22 mouse cellular contexts compared by ENCODE assay signal in genomic region chr4:125428736-125429135, GRCm38 (mm10).
DNase-seq lines count a peak whose midpoint lies in the region; ATAC-seq lines count a peak whose summit lies in the region.
"Had no signal": no experiment of that assay in that cellular context is flagged by ENCODE, and none has a peak within 500 bp of the region (broad histone marks: within the 10 kb centered on the region; RNA-seq: fewer than 3 reads in every experiment).

No protein-coding gene starts in this region.

- peak; percentile 23; the same call in 1 of the 2 replicates for ATAC-seq in frontal cortex, adult (ENCODE audit: low TSS enrichment)
- ATAC-seq: forebrain, embryonic 14.5 days; hindbrain, postnatal 0 days; Patski had no signal

- DNase-seq in frontal cortex, postnatal 10 days (ENCODE audit: low spot score in 2 of 2), result no peak
- DNase-seq in left cerebral cortex, postnatal 36 days (ENCODE audit: low spot score in 2 of 2), result peak; percentile 10 to 14
- DNase-seq in left cerebral cortex, postnatal 4 days, result no peak
- peak; percentile 31 for DNase-seq in right cerebral cortex, postnatal 25 days
- no peak for DNase-seq in right cerebral cortex, adult 18-20 months
- peak; percentile 41 for DNase-seq in telencephalon, adult 2 months (ENCODE audit: low read depth, low spot score)
- DNase-seq in kidney, postnatal 36 days, result no peak
- DNase-seq: adrenal gland, postnatal 10 days; adrenal gland, postnatal 36 days; B cell, adult 2 months; cerebellum, adult 11 months; cerebellum, adult 2 months; cerebellum, adult 9-11 months; cerebellum, postnatal 25 days; gastrocnemius, postnatal 25 days; heart, adult 18-20 months; heart, postnatal 14 days; heart, postnatal 4 days had no signal

- intact Hi-C loops in left cerebral cortex, postnatal 36 days (cut with DNase I), result no loop called here
- intact Hi-C loops in left cerebral cortex, postnatal 4 days (cut with DNase I), result no loop called here

Comparison
In these comparisons a context has a peak if more than half of its experiments do, and no peak if none do; other contexts are left out.
1. DNase-seq: peak in left cerebral cortex, postnatal 36 days (2 of 2), right cerebral cortex, postnatal 25 days (single experiment) and telencephalon, adult 2 months (single experiment); none in frontal cortex, postnatal 10 days (0 of 2), left cerebral cortex, postnatal 4 days (single experiment), right cerebral cortex, adult 18-20 months (single experiment) and kidney, postnatal 36 days (0 of 2).